Mouse (Mus musculus): Measurements from ENCODE around the gene Kiss1. TPM values are rescaled to one million over a fixed set of nuclear protein-coding genes. Genes with fewer than 3 reads are reported as not detected.

Gene Kiss1
- polyA plus RNA-seq, 1 experiment from 2014 or later: not detected

DNA sequence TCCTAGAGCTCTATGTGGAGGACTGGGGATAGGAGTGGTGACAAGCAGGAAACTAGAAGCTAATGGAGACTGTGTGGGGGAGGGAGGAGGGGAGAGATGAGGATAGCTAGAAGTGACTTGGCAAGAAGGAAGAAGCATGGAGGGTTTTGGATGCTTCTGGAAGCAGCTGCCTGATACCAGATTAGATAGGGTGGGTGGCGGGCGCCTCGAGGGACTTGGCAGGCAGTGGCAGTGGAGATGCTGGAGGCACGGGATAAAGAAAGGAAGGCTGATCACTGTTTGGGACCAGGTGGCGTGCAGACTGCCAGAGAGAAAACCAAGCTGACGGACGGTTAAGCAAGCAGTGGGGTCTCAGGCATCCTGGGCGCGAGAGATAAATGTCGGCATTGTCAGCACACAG is 9.7 kb upstream of the Kiss1 start:
- WGBS: 27% methylated on average over 10 of the region's 10 CpGs
- Histone ChIP-seq H3K27me3 (ENCODE audit: insufficient read depth, low read length) (no peaks in the 10 kb centered on the region), H3K27ac (ENCODE audit: low read length) (no peak overlapping the region)

DNA sequence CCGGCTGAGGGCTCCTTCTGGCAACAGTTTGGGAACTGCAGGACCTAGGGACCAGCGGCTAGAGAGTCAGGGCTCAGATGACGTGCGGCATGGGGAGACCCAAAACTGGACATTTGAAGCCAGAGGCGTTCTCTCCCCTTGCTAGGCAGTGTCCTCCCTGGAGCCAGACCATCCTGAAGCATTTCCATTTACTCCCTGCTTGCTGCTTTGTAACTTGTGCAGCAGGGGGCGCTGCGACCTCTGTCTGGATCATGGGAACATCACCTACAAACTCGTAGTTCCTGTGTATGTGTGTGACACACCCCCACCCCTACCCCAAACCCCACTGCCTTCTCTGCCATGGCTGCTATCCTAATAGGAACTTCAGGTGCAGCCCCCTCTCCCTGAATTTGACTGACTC is 7.3 kb upstream of the Kiss1 start:
- no peak overlapping the region for H3K9ac ChIP-seq (replicated peaks; ENCODE audit: low read length)
- no peak overlapping the region for H3K4me3 ChIP-seq (ENCODE audit: low read length)
- H3K36me3 ChIP-seq (ENCODE audit: insufficient read depth, low read length): no peaks in the 10 kb centered on the region
- no peaks in the 10 kb centered on the region for H3K27me3 ChIP-seq (ENCODE audit: insufficient read depth, low read length)
- peaks cover 15% of the 10 kb centered on the region for H3K4me1 ChIP-seq (ENCODE audit: insufficient read depth, low read length)
- peaks cover 6% of the 10 kb centered on the region; the same call in 1 of the 2 replicates for H3K9me3 ChIP-seq (ENCODE audit: low read length)
- WGBS: 19% methylated on average over 8 of the region's 8 CpGs
- ATAC-seq (ENCODE audit: low FRiP score, low TSS enrichment): no peak
- no peak overlapping the region for H3K27ac ChIP-seq (ENCODE audit: low read length)
- no peak overlapping the region for H3K4me2 ChIP-seq (replicated peaks; ENCODE audit: low read depth, low read length)

More for the DNA sequence above, 9.7 kb upstream of the Kiss1 start:
- H3K4me3 ChIP-seq (ENCODE audit: low read length): no peak overlapping the region
- H3K9ac ChIP-seq (replicated peaks; ENCODE audit: low read length): no peak overlapping the region
- no peak for ATAC-seq (ENCODE audit: low FRiP score, low TSS enrichment)
- H3K9me3 ChIP-seq (ENCODE audit: low read length): no peaks in the 10 kb centered on the region
- H3K36me3 ChIP-seq (ENCODE audit: insufficient read depth, low read length): no peaks in the 10 kb centered on the region
- H3K4me2 ChIP-seq (replicated peaks; ENCODE audit: low read depth, low read length): peak overlapping the region; percentile 11; the same call in 1 of the 2 replicates
- peaks cover 15% of the 10 kb centered on the region for H3K4me1 ChIP-seq (ENCODE audit: insufficient read depth, low read length)

DNA sequence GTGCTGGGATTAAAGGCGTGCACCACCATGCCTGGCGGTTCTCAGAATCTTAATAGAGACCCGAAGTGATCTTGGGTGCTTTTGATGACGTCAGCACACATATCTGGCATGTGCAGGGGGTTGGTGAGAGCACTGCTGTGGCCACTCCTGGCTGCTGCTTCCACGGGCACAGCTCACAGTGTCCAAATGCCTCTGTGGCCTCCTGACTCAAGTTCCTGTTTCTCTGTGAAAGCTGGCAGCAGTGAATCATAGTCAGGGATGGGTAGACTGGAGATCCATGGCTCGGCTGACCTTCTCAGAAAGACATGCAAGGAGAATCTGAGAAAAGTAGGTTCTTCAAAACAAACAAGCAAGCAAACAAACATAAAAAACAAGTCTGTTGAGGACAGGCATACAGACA is 5.9 kb upstream of the Kiss1 start:
- Histone ChIP-seq H3K27me3 (ENCODE audit: insufficient read depth, low read length) (no peaks in the 10 kb centered on the region), H3K4me2 (replicated peaks; ENCODE audit: low read depth, low read length) (no peak overlapping the region), H3K9ac (replicated peaks; ENCODE audit: low read length) (no peak overlapping the region), H3K4me1 (ENCODE audit: insufficient read depth, low read length) (peaks cover 8% of the 10 kb centered on the region; the same call in 1 of the 2 replicates), H3K9me3 (ENCODE audit: low read length) (peaks cover 6% of the 10 kb centered on the region; the same call in 1 of the 2 replicates), H3K36me3 (ENCODE audit: insufficient read depth, low read length) (no peaks in the 10 kb centered on the region), H3K27ac (ENCODE audit: low read length) (no peak overlapping the region), H3K4me3 (ENCODE audit: low read length) (no peak overlapping the region)
- no peak for ATAC-seq (ENCODE audit: low FRiP score, low TSS enrichment)
- WGBS: 81% methylated on average over 6 of the region's 6 CpGs

DNA sequence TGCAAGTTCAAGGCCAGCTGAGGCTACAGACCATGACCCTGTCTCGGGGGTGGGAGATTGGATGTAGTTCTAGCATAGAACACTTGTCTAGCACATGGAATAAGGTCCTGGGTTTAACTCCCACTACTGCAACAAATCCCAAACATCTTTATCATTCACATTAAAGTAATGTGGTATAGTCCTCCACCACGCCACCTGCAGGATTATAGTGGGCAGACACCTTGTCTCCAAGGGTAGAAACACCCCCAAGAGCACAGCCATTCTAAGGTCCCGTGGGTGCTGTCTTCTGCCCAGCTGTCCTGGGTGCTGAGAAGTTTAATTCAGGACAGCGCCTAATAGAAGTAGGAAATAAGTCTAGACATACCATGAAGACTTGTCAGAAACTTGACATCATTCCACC is 5.1 kb upstream of the Kiss1 start:
- Histone ChIP-seq H3K9ac (replicated peaks; ENCODE audit: low read length) (no peak overlapping the region), H3K27ac (ENCODE audit: low read length) (no peak overlapping the region), H3K4me2 (replicated peaks; ENCODE audit: low read depth, low read length) (no peak overlapping the region), H3K27me3 (ENCODE audit: insufficient read depth, low read length) (no peaks in the 10 kb centered on the region), H3K9me3 (ENCODE audit: low read length) (peaks cover 6% of the 10 kb centered on the region; the same call in 1 of the 2 replicates), H3K36me3 (ENCODE audit: insufficient read depth, low read length) (no peaks in the 10 kb centered on the region), H3K4me1 (ENCODE audit: insufficient read depth, low read length) (peaks cover 6% of the 10 kb centered on the region; the same call in 1 of the 2 replicates), H3K4me3 (ENCODE audit: low read length) (no peak overlapping the region)
- no peak for ATAC-seq (ENCODE audit: low FRiP score, low TSS enrichment)
- 77% methylated on average over 4 of the region's 4 CpGs for WGBS

DNA sequence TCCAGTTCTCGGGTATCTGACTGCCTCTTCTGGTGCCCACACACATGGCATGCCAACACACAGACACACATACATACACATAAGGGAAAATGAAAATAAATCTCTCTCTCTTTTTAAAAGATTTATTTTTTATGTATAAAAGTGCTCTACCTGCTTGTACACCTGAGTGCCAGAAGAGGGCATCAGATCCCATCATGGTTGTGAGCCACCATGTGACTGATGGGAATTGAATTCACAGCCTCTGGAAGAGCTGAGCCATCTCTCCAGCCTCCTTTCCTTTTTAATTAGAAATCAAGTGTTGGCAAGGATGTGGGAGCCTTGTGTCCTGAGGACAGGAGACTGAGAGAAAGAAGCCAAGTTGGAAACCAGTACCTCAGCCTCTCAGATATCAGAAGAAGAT is 4.5 kb upstream of the Kiss1 start:
- Histone ChIP-seq H3K4me1 (ENCODE audit: insufficient read depth, low read length) (peaks cover under 1% of the 10 kb centered on the region; the same call in 1 of the 2 replicates), H3K9ac (replicated peaks; ENCODE audit: low read length) (no peak overlapping the region), H3K9me3 (ENCODE audit: low read length) (peaks cover 6% of the 10 kb centered on the region; the same call in 1 of the 2 replicates), H3K27ac (ENCODE audit: low read length) (no peak overlapping the region), H3K36me3 (ENCODE audit: insufficient read depth, low read length) (no peaks in the 10 kb centered on the region), H3K4me2 (replicated peaks; ENCODE audit: low read depth, low read length) (no peak overlapping the region), H3K4me3 (ENCODE audit: low read length) (no peak overlapping the region), H3K27me3 (ENCODE audit: insufficient read depth, low read length) (no peaks in the 10 kb centered on the region)
- WGBS: 86% methylated on average over 1 of the region's 1 CpGs
- no peak for ATAC-seq (ENCODE audit: low FRiP score, low TSS enrichment)

DNA sequence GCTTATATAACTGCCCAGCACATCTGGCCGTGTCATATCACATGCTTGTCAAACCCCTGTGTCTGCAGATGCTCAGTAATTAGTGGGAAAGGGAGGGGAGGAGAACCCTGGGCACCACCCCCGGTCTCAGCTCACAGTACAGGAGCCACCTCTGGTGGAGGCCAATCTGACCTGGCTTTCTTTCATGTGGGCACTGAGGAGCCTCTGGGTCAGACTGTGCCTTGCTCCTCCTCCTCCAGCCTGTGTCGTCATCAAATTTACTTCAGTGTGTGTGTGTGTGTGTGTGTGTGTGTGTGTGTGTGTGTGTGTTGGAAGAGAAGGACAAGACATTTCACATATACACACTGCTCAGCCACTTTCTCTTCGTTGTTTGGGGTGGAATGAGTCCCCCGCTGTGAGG is 1.7 kb downstream of the Kiss1 start:
- Histone ChIP-seq H3K36me3 (ENCODE audit: insufficient read depth, low read length) (no peaks in the 10 kb centered on the region), H3K4me2 (replicated peaks; ENCODE audit: low read depth, low read length) (no peak overlapping the region), H3K9ac (replicated peaks; ENCODE audit: low read length) (no peak overlapping the region), H3K9me3 (ENCODE audit: low read length) (peaks cover 2% of the 10 kb centered on the region; the same call in 1 of the 2 replicates), H3K4me1 (ENCODE audit: insufficient read depth, low read length) (no peaks in the 10 kb centered on the region; the same call in 1 of the 2 replicates), H3K4me3 (ENCODE audit: low read length) (no peak overlapping the region), H3K27me3 (ENCODE audit: insufficient read depth, low read length) (peaks cover 10% of the 10 kb centered on the region; the same call in 1 of the 2 replicates), H3K27ac (ENCODE audit: low read length) (no peak overlapping the region)
- ATAC-seq (ENCODE audit: low FRiP score, low TSS enrichment): peak; percentile 52; the same call in 1 of the 2 replicates
- 41% methylated on average over 5 of the region's 5 CpGs for WGBS

DNA sequence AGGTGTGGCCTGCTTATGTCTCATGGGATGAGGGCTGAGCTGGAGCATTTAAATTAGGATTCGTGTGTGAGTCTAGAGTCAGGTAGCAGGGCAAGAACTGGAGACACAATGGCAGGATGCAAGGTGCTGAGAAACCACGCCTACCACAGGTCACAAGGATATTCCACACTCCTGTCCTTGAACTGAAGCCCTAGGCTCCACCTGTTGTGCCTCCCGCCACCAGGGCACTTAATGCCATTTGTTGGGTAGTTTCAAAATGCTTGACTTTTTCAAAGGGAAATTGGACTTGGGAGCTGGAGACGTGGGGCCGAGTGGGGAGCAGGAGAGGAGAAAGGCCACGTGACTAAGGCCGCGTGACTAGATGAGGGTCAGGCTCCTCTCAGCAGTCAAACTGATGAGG is 4.3 kb downstream of the Kiss1 start:
- H3K4me3 ChIP-seq (ENCODE audit: low read length): no peak overlapping the region
- WGBS: 62% methylated on average over 8 of the region's 8 CpGs
- H3K9me3 ChIP-seq (ENCODE audit: low read length): no peaks in the 10 kb centered on the region
- no peak overlapping the region for H3K9ac ChIP-seq (replicated peaks; ENCODE audit: low read length)
- peaks cover 33% of the 10 kb centered on the region for H3K27me3 ChIP-seq (ENCODE audit: insufficient read depth, low read length)
- H3K27ac ChIP-seq (ENCODE audit: low read length): no peak overlapping the region
- no peak for ATAC-seq (ENCODE audit: low FRiP score, low TSS enrichment)
- H3K4me2 ChIP-seq (replicated peaks; ENCODE audit: low read depth, low read length): no peak overlapping the region
- no peaks in the 10 kb centered on the region for H3K36me3 ChIP-seq (ENCODE audit: insufficient read depth, low read length)
- no peaks in the 10 kb centered on the region; the same call in 1 of the 2 replicates for H3K4me1 ChIP-seq (ENCODE audit: insufficient read depth, low read length)

DNA sequence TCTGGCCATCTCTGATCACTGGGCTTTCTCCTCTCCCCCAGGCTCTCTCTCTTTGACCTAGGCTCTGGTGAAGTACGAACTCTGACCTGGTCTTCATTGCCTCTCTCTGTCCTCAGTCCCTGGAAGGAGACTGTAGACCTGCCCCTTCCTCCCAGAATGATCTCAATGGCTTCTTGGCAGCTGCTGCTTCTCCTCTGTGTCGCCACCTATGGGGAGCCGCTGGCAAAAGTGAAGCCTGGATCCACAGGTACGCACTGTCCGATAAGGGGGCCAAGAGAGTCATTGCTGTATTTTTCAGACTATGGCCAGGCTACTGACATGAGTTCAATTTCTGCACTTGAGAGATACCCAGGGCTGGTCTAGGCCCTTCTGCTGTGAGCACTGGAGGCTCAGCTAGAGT is 5.4 kb downstream of the Kiss1 start:
- H3K9ac ChIP-seq (replicated peaks; ENCODE audit: low read length): no peak overlapping the region
- no peak overlapping the region for H3K27ac ChIP-seq (ENCODE audit: low read length)
- WGBS: 64% methylated on average over 5 of the region's 5 CpGs
- no peaks in the 10 kb centered on the region for H3K9me3 ChIP-seq (ENCODE audit: low read length)
- no peak overlapping the region for H3K4me3 ChIP-seq (ENCODE audit: low read length)
- no peak for ATAC-seq (ENCODE audit: low FRiP score, low TSS enrichment)
- H3K27me3 ChIP-seq (ENCODE audit: insufficient read depth, low read length): peaks cover 33% of the 10 kb centered on the region
- no peaks in the 10 kb centered on the region for H3K36me3 ChIP-seq (ENCODE audit: insufficient read depth, low read length)
- H3K4me1 ChIP-seq (ENCODE audit: insufficient read depth, low read length): no peaks in the 10 kb centered on the region; the same call in 1 of the 2 replicates
- H3K4me2 ChIP-seq (replicated peaks; ENCODE audit: low read depth, low read length): no peak overlapping the region

DNA sequence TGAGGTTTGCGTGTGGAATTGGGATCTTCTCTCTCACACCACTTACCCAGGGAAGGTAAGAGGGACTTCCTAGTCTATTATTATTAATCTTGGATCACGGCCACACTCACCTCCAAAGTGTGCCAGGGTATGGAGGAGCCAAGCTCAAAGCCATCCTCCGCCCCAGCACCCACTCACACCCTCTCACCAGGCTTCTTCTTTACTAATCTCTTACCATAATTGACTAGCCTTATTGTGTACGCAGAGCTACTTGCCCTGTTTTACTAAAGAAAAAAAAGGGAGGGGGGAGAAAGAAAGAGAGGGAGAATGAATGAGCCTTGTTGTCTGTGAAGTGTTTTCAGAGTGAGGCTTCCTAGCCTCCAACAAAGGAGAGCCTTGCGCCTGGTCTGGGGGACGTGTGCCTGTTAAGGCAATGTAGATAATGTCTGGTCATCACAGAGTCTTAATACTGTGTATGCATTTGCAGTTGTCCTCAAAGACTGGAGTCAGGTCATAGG is 6.7 kb downstream of the Kiss1 start:
- H3K27me3 ChIP-seq (ENCODE audit: insufficient read depth, low read length): peaks cover 33% of the 10 kb centered on the region
- H3K4me3 ChIP-seq (ENCODE audit: low read length): no peak overlapping the region
- H3K36me3 ChIP-seq (ENCODE audit: insufficient read depth, low read length): no peaks in the 10 kb centered on the region
- no peaks in the 10 kb centered on the region; the same call in 1 of the 2 replicates for H3K4me1 ChIP-seq (ENCODE audit: insufficient read depth, low read length)
- H3K9me3 ChIP-seq (ENCODE audit: low read length): no peaks in the 10 kb centered on the region
- 89% methylated on average over 6 of the region's 6 CpGs for WGBS
- ATAC-seq (ENCODE audit: low FRiP score, low TSS enrichment): no peak
- H3K27ac ChIP-seq (ENCODE audit: low read length): no peak overlapping the region
- no peak overlapping the region for H3K4me2 ChIP-seq (replicated peaks; ENCODE audit: low read depth, low read length)
- H3K9ac ChIP-seq (replicated peaks; ENCODE audit: low read length): no peak overlapping the region

DNA sequence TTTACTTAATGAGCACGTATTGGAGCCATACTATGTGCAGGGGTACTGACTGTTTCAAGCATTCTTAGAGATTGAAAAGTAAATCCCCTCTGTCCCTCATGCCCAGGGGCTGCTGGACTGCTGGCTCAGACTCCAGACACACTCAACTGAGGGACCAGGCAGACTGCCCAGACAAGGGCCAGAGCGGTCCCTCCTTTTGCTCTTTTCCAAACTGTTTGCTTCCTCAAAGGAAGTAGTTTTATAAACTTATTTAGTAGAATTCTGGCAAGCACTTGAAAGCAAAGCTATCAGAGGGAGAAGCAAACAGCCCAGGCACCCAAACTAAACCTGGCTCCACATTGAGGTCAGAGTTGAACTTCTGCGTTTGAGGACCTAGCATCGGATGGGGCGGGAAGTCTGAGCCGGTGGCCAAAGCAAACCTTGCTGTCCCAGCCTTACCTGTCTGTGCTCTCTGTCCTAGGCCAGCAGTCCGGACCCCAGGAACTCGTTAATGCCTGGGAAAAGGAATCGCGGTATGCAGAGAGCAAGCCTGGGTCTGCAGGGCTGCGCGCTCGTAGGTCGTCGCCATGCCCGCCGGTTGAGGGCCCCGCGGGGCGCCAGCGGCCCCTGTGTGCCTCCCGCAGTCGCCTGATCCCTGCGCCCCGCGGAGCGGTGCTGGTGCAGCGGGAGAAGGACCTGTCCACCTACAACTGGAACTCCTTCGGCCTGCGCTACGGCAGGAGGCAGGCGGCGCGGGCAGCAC is 7.4 kb downstream of the Kiss1 start:
- Histone ChIP-seq H3K4me3 (ENCODE audit: low read length) (peak overlapping the region; percentile 25), H3K9me3 (ENCODE audit: low read length) (no peaks in the 10 kb centered on the region), H3K4me2 (replicated peaks; ENCODE audit: low read depth, low read length) (peak overlapping the region; percentile 53), H3K27ac (ENCODE audit: low read length) (no peak overlapping the region), H3K9ac (replicated peaks; ENCODE audit: low read length) (peak overlapping the region; percentile 57), H3K4me1 (ENCODE audit: insufficient read depth, low read length) (no peaks in the 10 kb centered on the region), H3K36me3 (ENCODE audit: insufficient read depth, low read length) (no peaks in the 10 kb centered on the region), H3K27me3 (ENCODE audit: insufficient read depth, low read length) (peaks cover 33% of the 10 kb centered on the region)
- WGBS: 7% methylated on average over 34 of the region's 34 CpGs
- peak; percentile 59 for ATAC-seq (ENCODE audit: low FRiP score, low TSS enrichment)

All from kidney, embryonic 16.5 days (tissue).